Mouse (Mus musculus) lung, postnatal 0 days (tissue): ENCODE data around the gene Tspan18.

Experiments
- CTCF ChIP-seq: IDR thresholded peaks from 2 replicates; pipeline ENCODE4 v1.5.1; 2016; ENCODE audit warnings: antibody characterized with exemption, mild to moderate bottlenecking
- EP300 ChIP-seq: IDR thresholded peaks from 2 replicates; pipeline ENCODE4 v1.6.1; 2016; ENCODE audit warnings: antibody characterized with exemption, mild to moderate bottlenecking, control low read depth

- TF ChIP-seq CTCF (no peak), EP300 (no peak)
Measured at GRCm38 (mm10) chr2:93160467-93161035, 173.8 kb downstream of the Tspan18 start.
